Mouse (Mus musculus): ENCODE data around the gene Gdpgp1. TPM values are rescaled to one million over a fixed set of nuclear protein-coding genes. Genes with fewer than 3 reads are reported as not detected.
A peak's percentile ranks its signal among the peaks of the same experiment; 100 is the strongest.

Gene Gdpgp1
- polyA plus RNA-seq, 1 experiment: 1.8 TPM

- Histone ChIP-seq H3K4me3 (ENCODE audit: control insufficient read depth, low read depth, low read length) (no peak overlapping the region), H3K36me3 (ENCODE audit: control insufficient read depth, insufficient read depth, low read length) (peaks cover 2% of the 10 kb centered on the region; the same call in 1 of the 2 replicates), H3K27me3 (ENCODE audit: control insufficient read depth, insufficient read depth, low read length) (no peaks in the 10 kb centered on the region), H3K4me1 (ENCODE audit: control insufficient read depth, insufficient read depth, low read length) (peaks cover 13% of the 10 kb centered on the region), H3K27ac (ENCODE audit: control insufficient read depth, insufficient read depth, low read depth, low read length) (no peak overlapping the region)
- no peak for TF ChIP-seq POLR2A (IDR thresholded peaks at IDR 0.05; ENCODE audit: control insufficient read depth, low read depth, low read length)
- no peak for TF ChIP-seq CTCF (IDR thresholded peaks at IDR 0.05; ENCODE audit: control insufficient read depth, insufficient read depth, insufficient replicate concordance, low read depth, low read length)
These were observed 31.9 kb downstream of the Gdpgp1 start for GRCm38 (mm10) chr7:80264606-80265005.

DNA sequence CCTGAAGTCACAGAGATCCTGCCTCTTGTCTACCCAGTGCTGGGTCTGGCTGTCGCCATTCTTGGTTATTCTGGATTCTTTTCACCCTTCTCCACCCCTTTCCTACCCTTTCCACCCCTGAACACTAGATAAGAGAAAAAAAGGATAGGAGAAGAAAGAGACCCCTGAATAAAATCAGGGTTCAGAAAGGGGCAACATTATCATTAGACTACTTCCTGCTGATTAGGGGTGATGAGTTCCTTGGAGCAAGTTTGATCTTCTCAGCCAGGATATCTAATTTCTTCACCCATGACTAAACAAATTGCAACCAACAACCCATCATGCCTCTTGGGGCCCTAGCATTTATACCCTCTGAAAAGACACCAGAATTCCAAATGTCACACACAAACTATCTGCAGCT is 35.1 kb downstream of the Gdpgp1 start:
- TF ChIP-seq CTCF (IDR thresholded peaks at IDR 0.05; ENCODE audit: control insufficient read depth, insufficient read depth, insufficient replicate concordance, low read depth, low read length) (no peak), POLR2A (IDR thresholded peaks at IDR 0.05; ENCODE audit: control insufficient read depth, low read depth, low read length) (no peak)
- H3K36me3 ChIP-seq (ENCODE audit: control insufficient read depth, insufficient read depth, low read length): peaks cover 2% of the 10 kb centered on the region; the same call in 1 of the 2 replicates
- H3K4me3 ChIP-seq (ENCODE audit: control insufficient read depth, low read depth, low read length): no peak overlapping the region
- H3K27ac ChIP-seq (ENCODE audit: control insufficient read depth, insufficient read depth, low read depth, low read length): no peak overlapping the region
- peaks cover 6% of the 10 kb centered on the region; the same call in 1 of the 2 replicates for H3K4me1 ChIP-seq (ENCODE audit: control insufficient read depth, insufficient read depth, low read length)
- H3K27me3 ChIP-seq (ENCODE audit: control insufficient read depth, insufficient read depth, low read length): no peaks in the 10 kb centered on the region

GRCm38 (mm10) chr7:80268897-80269750 is 36.5 kb downstream of the Gdpgp1 start, which contains the start of gene Vps33b:
Gene Vps33b, plus strand, starts transcription at chr7:80269649.
- Histone ChIP-seq H3K27ac (ENCODE audit: control insufficient read depth, insufficient read depth, low read depth, low read length) (peak within 1 kb of the TSS; percentile 76), H3K27me3 (ENCODE audit: control insufficient read depth, insufficient read depth, low read length) (no peaks in the 10 kb centered on the region), H3K4me1 (ENCODE audit: control insufficient read depth, insufficient read depth, low read length) (peaks cover 6% of the 10 kb centered on the region; the same call in 1 of the 2 replicates), H3K4me3 (ENCODE audit: control insufficient read depth, low read depth, low read length) (peak within 1 kb of the TSS; percentile 96), H3K36me3 (ENCODE audit: control insufficient read depth, insufficient read depth, low read length) (peaks cover 2% of the 10 kb centered on the region; the same call in 1 of the 2 replicates)
- TF ChIP-seq POLR2A (IDR thresholded peaks at IDR 0.05; ENCODE audit: control insufficient read depth, low read depth, low read length) (peak; percentile 63), CTCF (IDR thresholded peaks at IDR 0.05; ENCODE audit: control insufficient read depth, insufficient read depth, insufficient replicate concordance, low read depth, low read length) (no peak)

DNA sequence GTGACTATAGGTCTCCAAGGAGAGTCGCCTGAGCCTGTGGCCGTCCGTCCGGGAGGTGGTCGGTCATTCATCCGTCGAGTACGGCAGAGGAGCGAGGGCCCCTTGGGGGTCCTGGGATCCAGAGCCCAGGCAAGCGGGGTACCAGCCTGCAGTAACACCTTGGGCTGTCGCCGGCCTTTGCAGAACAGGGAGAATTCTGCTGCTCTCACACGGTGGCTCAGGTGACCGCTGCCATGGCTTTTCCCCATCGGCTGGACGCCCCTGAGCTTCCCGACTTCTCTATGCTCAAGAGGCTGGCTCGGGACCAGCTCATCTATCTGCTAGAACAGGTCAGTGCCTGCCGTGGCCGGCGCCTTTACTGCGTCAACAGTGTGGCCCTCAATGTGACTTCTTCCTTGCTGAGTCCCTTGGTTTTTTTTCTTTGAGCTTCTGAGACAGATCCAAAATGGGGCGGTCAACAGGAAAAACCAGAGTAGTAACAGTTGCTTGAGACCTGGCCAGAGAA is 37.1 kb downstream of the Gdpgp1 start:
- Histone ChIP-seq H3K36me3 (ENCODE audit: control insufficient read depth, insufficient read depth, low read length) (peaks cover 1% of the 10 kb centered on the region; the same call in 1 of the 2 replicates), H3K4me3 (ENCODE audit: control insufficient read depth, low read depth, low read length) (peak overlapping the region; percentile 96), H3K4me1 (ENCODE audit: control insufficient read depth, insufficient read depth, low read length) (peaks cover 6% of the 10 kb centered on the region; the same call in 1 of the 2 replicates), H3K27ac (ENCODE audit: control insufficient read depth, insufficient read depth, low read depth, low read length) (peak overlapping the region; percentile 76), H3K27me3 (ENCODE audit: control insufficient read depth, insufficient read depth, low read length) (no peaks in the 10 kb centered on the region)
- TF ChIP-seq CTCF (IDR thresholded peaks at IDR 0.05; ENCODE audit: control insufficient read depth, insufficient read depth, insufficient replicate concordance, low read depth, low read length) (no peak), POLR2A (IDR thresholded peaks at IDR 0.05; ENCODE audit: control insufficient read depth, low read depth, low read length) (peak; percentile 3; the same call in 1 of the 2 replicates)

- TF ChIP-seq POLR2A (IDR thresholded peaks at IDR 0.05; ENCODE audit: control insufficient read depth, low read depth, low read length) (no peak), CTCF (IDR thresholded peaks at IDR 0.05; ENCODE audit: control insufficient read depth, insufficient read depth, insufficient replicate concordance, low read depth, low read length) (no peak)
- peaks cover 6% of the 10 kb centered on the region; the same call in 1 of the 2 replicates for H3K4me1 ChIP-seq (ENCODE audit: control insufficient read depth, insufficient read depth, low read length)
- no peak overlapping the region for H3K4me3 ChIP-seq (ENCODE audit: control insufficient read depth, low read depth, low read length)
- H3K36me3 ChIP-seq (ENCODE audit: control insufficient read depth, insufficient read depth, low read length): peaks cover 2% of the 10 kb centered on the region
- no peak overlapping the region for H3K27ac ChIP-seq (ENCODE audit: control insufficient read depth, insufficient read depth, low read depth, low read length)
- no peaks in the 10 kb centered on the region for H3K27me3 ChIP-seq (ENCODE audit: control insufficient read depth, insufficient read depth, low read length)
These were observed 40.8 kb downstream of the Gdpgp1 start for GRCm38 (mm10) chr7:80273456-80273855.

DNA sequence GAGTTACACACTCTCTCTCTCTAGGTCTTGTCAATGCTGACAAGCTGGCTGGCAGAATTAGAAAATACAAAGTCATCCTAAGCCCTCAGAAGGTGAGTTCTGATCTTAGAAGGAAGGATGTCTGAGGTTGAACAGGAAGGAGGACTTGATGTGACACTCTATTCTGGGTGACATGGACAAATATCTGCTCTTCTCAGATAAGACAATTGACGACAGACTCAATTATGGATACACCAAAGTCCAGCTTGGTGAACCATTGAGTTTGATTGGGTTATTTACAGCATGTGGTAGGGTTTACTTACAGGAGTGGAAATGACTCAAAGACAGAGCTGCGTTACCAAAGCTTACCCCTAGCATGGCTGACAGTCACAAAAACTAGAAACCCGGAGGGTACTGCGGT is 43.7 kb downstream of the Gdpgp1 start:
- peaks cover 2% of the 10 kb centered on the region for H3K36me3 ChIP-seq (ENCODE audit: control insufficient read depth, insufficient read depth, low read length)
- H3K4me3 ChIP-seq (ENCODE audit: control insufficient read depth, low read depth, low read length): no peak overlapping the region
- TF ChIP-seq POLR2A (IDR thresholded peaks at IDR 0.05; ENCODE audit: control insufficient read depth, low read depth, low read length) (no peak), CTCF (IDR thresholded peaks at IDR 0.05; ENCODE audit: control insufficient read depth, insufficient read depth, insufficient replicate concordance, low read depth, low read length) (no peak)

GRCm38 (mm10) chr7:80280032-80280431 is 47.4 kb downstream of the Gdpgp1 start:
- Histone ChIP-seq H3K4me1 (ENCODE audit: control insufficient read depth, insufficient read depth, low read length) (no peaks in the 10 kb centered on the region), H3K4me3 (ENCODE audit: control insufficient read depth, low read depth, low read length) (no peak overlapping the region), H3K27me3 (ENCODE audit: control insufficient read depth, insufficient read depth, low read length) (no peaks in the 10 kb centered on the region), H3K36me3 (ENCODE audit: control insufficient read depth, insufficient read depth, low read length) (peaks cover 2% of the 10 kb centered on the region), H3K27ac (ENCODE audit: control insufficient read depth, insufficient read depth, low read depth, low read length) (no peak overlapping the region)
- TF ChIP-seq POLR2A (IDR thresholded peaks at IDR 0.05; ENCODE audit: control insufficient read depth, low read depth, low read length): no peak
- no peak for TF ChIP-seq CTCF (IDR thresholded peaks at IDR 0.05; ENCODE audit: control insufficient read depth, insufficient read depth, insufficient replicate concordance, low read depth, low read length)

More for the DNA sequence above, 43.7 kb downstream of the Gdpgp1 start:
- Histone ChIP-seq H3K27me3 (ENCODE audit: control insufficient read depth, insufficient read depth, low read length) (no peaks in the 10 kb centered on the region), H3K4me1 (ENCODE audit: control insufficient read depth, insufficient read depth, low read length) (no peaks in the 10 kb centered on the region), H3K27ac (ENCODE audit: control insufficient read depth, insufficient read depth, low read depth, low read length) (no peak overlapping the region)
